Mouse (Mus musculus) liver, embryonic 14.5 days (tissue): ENCODE data around the gene Rabl6. TPM values are rescaled to one million over a fixed set of nuclear protein-coding genes. Genes with fewer than 3 reads are reported as not detected.

Experiments used
- ATAC-seq: fragments of 200-750 bp; cut with Nextera tagmentation; 2 replicates; pipeline ENCODE4 v1.8.0; 2017; ENCODE audit warnings: moderate number of reproducible peaks, mild to moderate bottlenecking, moderate library complexity; ENCODE audit not compliant: insufficient read depth
- DNase-seq, 3 experiments: peaks; one replicate each; pipeline ENCODE4 v3.0.0-alpha.2; 2012 to 2013; ENCODE audit warnings: low read depth in 3 of 3, low spot score in 3 of 3
- H3K27ac ChIP-seq: fragments of 300-500 bp; sonication (generic); 2 replicates; pipeline ENCODE4 v1.5.1; 2014; ENCODE audit warnings: moderate library complexity, mild to moderate bottlenecking, control low read depth, inconsistent platforms
- H3K27me3 ChIP-seq: fragments of 300-500 bp; sonication (generic); 2 replicates; pipeline ENCODE4 v1.6.1; 2014; ENCODE audit warnings: mild to moderate bottlenecking, low read length, moderate library complexity; ENCODE audit not compliant: control insufficient read depth, insufficient read depth
- H3K36me3 ChIP-seq: fragments of 300-500 bp; sonication (generic); replicated peaks from 2 replicates; pipeline ENCODE4 v1.6.1; 2014; ENCODE audit warnings: low read depth; ENCODE audit not compliant: control insufficient read depth, insufficient read depth
- H3K4me1 ChIP-seq, 2 experiments: fragments of 200-500 bp in 1 of 2; fragments of 300-500 bp in 1 of 2; sonication (generic) in 1 of 2; replicated peaks; 2 replicates each; pipeline ENCODE4 v1.6.1; 2012 to 2014; ENCODE audit warnings: antibody characterized with exemption in 1 of 2, inconsistent platforms in 1 of 2, low read length in 1 of 2; ENCODE audit not compliant: control insufficient read depth in 2 of 2, insufficient read depth in 2 of 2
- H3K4me2 ChIP-seq: fragments of 300-500 bp; sonication (generic); 2 replicates; pipeline ENCODE4 v1.6.1; 2014; ENCODE audit warnings: low read depth, mild to moderate bottlenecking, control low read depth, moderate library complexity
- H3K4me3 ChIP-seq, 2 experiments: fragments of 200-500 bp in 1 of 2; fragments of 300-500 bp in 1 of 2; sonication (generic) in 1 of 2; 2 replicates each; pipeline ENCODE4 v1.5.1; 2012 to 2014; ENCODE audit warnings: low read depth in 2 of 2, low read length in 2 of 2, mild to moderate bottlenecking in 2 of 2, control low read depth in 1 of 2, inconsistent platforms in 1 of 2, moderate library complexity in 1 of 2; ENCODE audit not compliant: insufficient read depth in 1 of 2
- H3K9ac ChIP-seq: fragments of 300-500 bp; sonication (generic); replicated peaks from 2 replicates; pipeline ENCODE4 v1.6.1; 2014; ENCODE audit warnings: mild to moderate bottlenecking, control low read depth, moderate library complexity
- H3K9me3 ChIP-seq: fragments of 300-500 bp; sonication (generic); 2 replicates; pipeline ENCODE4 v1.6.1; 2016; ENCODE audit warnings: low read length, mixed read lengths; ENCODE audit not compliant: control insufficient read depth
- CTCF ChIP-seq: IDR thresholded peaks from 2 replicates; pipeline ENCODE4 v1.5.1; 2016; ENCODE audit warnings: antibody characterized with exemption, low read depth, control low read depth
- EP300 ChIP-seq: IDR thresholded peaks from 2 replicates; pipeline ENCODE4 v1.6.1; 2016; ENCODE audit warnings: antibody characterized with exemption, low read depth
- WGBS: fragments of 180-500 bp; shearing (Covaris S2); extraction: QIAGEN DNeasy Blood & Tissue Kit; methylation state at CpG from one replicate; pipeline ENCODE4 v1.1.7; 2014; ENCODE audit not compliant: insufficient replicate concordance; 5-methylcytosine and 5-hydroxymethylcytosine counted together
- polyA plus RNA-seq, 2 experiments: library from polyadenylated mRNA; depleted of rRNA in 1 of 2; stranded (reverse) in 1 of 2; unstranded in 1 of 2; fragments of >200 nt; fragmentation: Nextera tagmentation in 1 of 2; extraction: Ambion mirVana in 1 of 2; gene quantifications; 2 replicates each; pipeline versions ENCODE4 v1.2.1 to v1.2.3; 2012 to 2014

Rabl6 gene
- polyA plus RNA-seq, 2 experiments = 18.6 to 21.5 TPM

- Histone ChIP-seq H3K9ac (no peak overlapping the region), H3K4me3 (no peak overlapping the region), H3K36me3 (peaks cover 15% of the 10 kb centered on the region), H3K27ac (no peak overlapping the region), H3K4me1 (peaks cover 0 to 6% of the 10 kb centered on the region in 2 experiments; a peak in 1 of 4 replicates), H3K4me2 (no peak overlapping the region), H3K27me3 (no peaks in the 10 kb centered on the region), H3K9me3 (no peaks in the 10 kb centered on the region)
- no peak for DNase-seq
- 86% methylated on average over 4 of the region's 4 CpGs for WGBS
- no peak for TF ChIP-seq EP300
- TF ChIP-seq CTCF = no peak
- no peak for ATAC-seq
Observed at GRCm38 (mm10) chr2:25540541-25540948, 67.8 kb downstream of the Rabl6 start.

DNA sequence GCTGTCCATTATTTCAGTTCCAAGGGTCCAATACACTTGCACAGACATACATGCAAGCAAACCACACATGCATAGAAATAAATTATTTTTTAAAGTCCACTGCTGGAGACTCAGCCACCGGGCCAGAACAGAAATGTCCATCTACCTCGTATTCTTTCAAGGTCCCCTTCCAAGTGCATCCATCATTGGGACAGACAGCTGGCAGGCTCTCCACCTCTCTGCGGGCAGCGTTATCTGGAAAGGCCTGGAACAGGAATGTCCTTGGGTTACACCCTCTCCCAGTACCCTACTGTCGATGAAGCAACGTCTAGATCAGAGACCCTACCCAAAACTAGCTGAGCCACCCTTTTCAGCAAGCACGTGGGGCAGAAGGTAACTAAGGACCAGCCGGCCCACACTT, 71.8 kb downstream of the Rabl6 start:
- Histone ChIP-seq H3K27me3 (no peaks in the 10 kb centered on the region), H3K4me2 (no peak overlapping the region), H3K36me3 (peaks cover 14% of the 10 kb centered on the region), H3K4me1 (0 out of 4 replicates have a peak, but pooled peaks cover 0 to 2% of the 10 kb centered on the region in 2 experiments), H3K4me3 (no peak overlapping the region), H3K27ac (no peak overlapping the region), H3K9ac (no peak overlapping the region), H3K9me3 (no peaks in the 10 kb centered on the region)
- no peak for TF ChIP-seq CTCF
- no peak for TF ChIP-seq EP300
- ATAC-seq = no peak
- 88% methylated on average over 8 of the region's 8 CpGs for WGBS
- no peak for DNase-seq

DNA sequence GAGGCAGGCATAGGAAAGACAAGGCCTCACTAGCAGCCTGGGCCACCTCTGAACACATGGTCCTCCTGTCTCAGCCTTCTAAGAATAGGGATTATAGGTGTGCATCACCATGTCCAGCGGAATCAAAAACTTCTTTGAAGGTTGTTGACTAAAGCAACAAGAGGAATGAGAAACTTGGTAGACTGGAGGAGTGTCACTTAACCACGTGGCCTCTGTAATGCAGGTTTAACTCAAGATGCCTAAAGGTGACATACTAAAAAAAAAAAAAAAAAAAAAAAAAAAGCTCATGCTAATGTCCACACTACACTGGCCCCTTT, 73.5 kb downstream of the Rabl6 start:
- Histone ChIP-seq H3K4me1 (0 out of 4 replicates have a peak, but pooled peaks cover 0 to 2% of the 10 kb centered on the region in 2 experiments), H3K9ac (no peak overlapping the region), H3K4me2 (no peak overlapping the region), H3K27me3 (no peaks in the 10 kb centered on the region), H3K27ac (no peak overlapping the region), H3K36me3 (peaks cover 23% of the 10 kb centered on the region), H3K9me3 (no peaks in the 10 kb centered on the region), H3K4me3 (no peak overlapping the region)
- no peak for DNase-seq
- WGBS = 91% methylated on average over 2 of the region's 2 CpGs
- TF ChIP-seq EP300 = no peak
- TF ChIP-seq CTCF = no peak
- ATAC-seq = no peak

DNA sequence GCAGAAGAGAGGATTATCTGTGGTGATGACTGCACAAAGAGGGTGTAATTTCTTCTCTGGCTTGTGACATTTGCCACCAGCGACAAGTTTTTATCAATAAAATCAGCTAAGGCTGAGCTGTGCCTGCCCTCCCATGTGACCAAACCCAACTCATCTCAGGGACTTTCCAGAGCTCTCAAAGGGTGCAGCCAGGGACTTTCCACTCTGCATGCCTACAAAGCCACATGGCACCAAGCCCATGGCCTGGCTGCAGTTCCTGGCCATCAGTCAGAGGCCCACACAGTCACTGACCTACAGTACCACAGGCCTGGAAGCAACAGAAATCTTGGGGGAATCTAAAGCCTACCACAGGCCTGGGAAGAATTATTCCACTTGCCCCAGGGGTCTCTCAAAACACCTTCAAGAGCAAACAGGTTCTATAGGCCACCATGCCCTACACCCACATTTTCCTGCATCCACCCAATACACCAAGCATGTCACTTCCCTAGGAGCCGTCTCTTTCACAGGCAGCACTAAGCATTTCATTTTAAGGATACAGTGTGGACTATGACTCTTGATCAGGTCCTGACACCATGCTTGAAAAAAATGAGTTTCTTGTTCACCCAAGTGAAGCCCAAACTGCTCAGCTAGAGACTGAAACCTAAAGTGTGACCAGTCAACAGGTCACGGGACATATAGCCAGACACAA, 74.0 kb downstream of the Rabl6 start:
- ATAC-seq = no peak
- no peak overlapping the region for H3K4me2 ChIP-seq
- DNase-seq = peak in 1 of 3 experiments; percentile 48

DNA sequence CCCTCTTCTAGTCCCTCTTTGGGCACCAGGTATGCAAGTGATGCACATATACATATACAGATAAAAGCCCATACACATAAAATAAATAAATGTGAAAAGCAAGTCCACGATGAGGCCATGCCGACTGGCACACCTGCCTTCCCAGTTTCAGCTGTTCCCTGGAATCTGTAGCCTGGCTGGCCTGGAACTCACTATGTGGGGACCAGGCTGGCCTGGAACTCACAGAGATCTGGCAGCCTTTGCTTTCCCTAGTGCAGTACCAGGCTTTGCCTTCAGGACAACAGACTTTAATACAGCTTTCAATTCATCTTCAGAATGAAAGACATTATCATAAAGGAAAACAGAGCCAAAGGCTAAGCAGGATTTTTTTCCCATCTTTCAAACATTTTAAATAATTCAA, 74.6 kb downstream of the Rabl6 start:
- 93% methylated on average over 2 of the region's 2 CpGs for WGBS

More for the DNA sequence above, 74.0 kb downstream of the Rabl6 start:
- peaks cover 24% of the 10 kb centered on the region for H3K36me3 ChIP-seq
- no peak overlapping the region for H3K27ac ChIP-seq
- H3K9me3 ChIP-seq = no peaks in the 10 kb centered on the region
- TF ChIP-seq CTCF = no peak
- TF ChIP-seq EP300 = no peak
- H3K27me3 ChIP-seq = no peaks in the 10 kb centered on the region
- H3K4me3 ChIP-seq = no peak overlapping the region
- H3K9ac ChIP-seq = no peak overlapping the region
- H3K4me1 ChIP-seq = 0 out of 4 replicates have a peak, but pooled peaks cover 0 to 2% of the 10 kb centered on the region in 2 experiments
- 61% methylated on average over 3 of the region's 3 CpGs for WGBS

More for the DNA sequence above, 74.6 kb downstream of the Rabl6 start:
- ATAC-seq = no peak
- TF ChIP-seq CTCF (no peak), EP300 (no peak)
- DNase-seq = no peak
- Histone ChIP-seq H3K4me2 (no peak overlapping the region), H3K9ac (no peak overlapping the region), H3K4me3 (no peak overlapping the region), H3K36me3 (peaks cover 30% of the 10 kb centered on the region), H3K27me3 (no peaks in the 10 kb centered on the region), H3K9me3 (no peaks in the 10 kb centered on the region), H3K4me1 (0 out of 4 replicates have a peak, but pooled peaks cover 0 to 2% of the 10 kb centered on the region in 2 experiments), H3K27ac (no peak overlapping the region)

Other genes starting within 250 kb of the Rabl6 start
Only the 30 nearest of the 33 such genes appear.
- gene Entpd2, start 212.6 kb downstream of the Rabl6 start, polyA plus RNA-seq (2012; rRNA removed) = 0.18 and 0.30 TPM in 2 replicates
- gene Entpd2, start 212.6 kb downstream of the Rabl6 start, polyA plus RNA-seq (2014; fragmentation: Nextera tagmentation; extraction: Ambion mirVana) = 0.23 TPM in 1 of 2 replicates, not detected in the other
- gene Npdc1, start 209.2 kb downstream of the Rabl6 start, polyA plus RNA-seq (2012; rRNA removed) = 3.4 and 3.9 TPM in 2 replicates
- gene Npdc1, start 209.2 kb downstream of the Rabl6 start, polyA plus RNA-seq (2014; fragmentation: Nextera tagmentation; extraction: Ambion mirVana) = 2.4 and 2.7 TPM in 2 replicates
- 0.55 and 0.58 TPM in 2 replicates for gene Fut7, start 185.3 kb downstream of the Rabl6 start, polyA plus RNA-seq (2012; rRNA removed)
- gene Fut7, start 185.3 kb downstream of the Rabl6 start, polyA plus RNA-seq (2014; fragmentation: Nextera tagmentation; extraction: Ambion mirVana) = 0.34 and 0.90 TPM in 2 replicates
- gene Abca2, start 179.8 kb downstream of the Rabl6 start, polyA plus RNA-seq (2012; rRNA removed) = 2.4 and 2.5 TPM in 2 replicates
- gene Abca2, start 179.8 kb downstream of the Rabl6 start, polyA plus RNA-seq (2014; fragmentation: Nextera tagmentation; extraction: Ambion mirVana) = 0.91 and 1.1 TPM in 2 replicates
- gene Clic3, start 151.7 kb downstream of the Rabl6 start, polyA plus RNA-seq (2012; rRNA removed) = 0.08 and 0.32 TPM in 2 replicates
- 0.18 and 0.27 TPM in 2 replicates for gene Clic3, start 151.7 kb downstream of the Rabl6 start, polyA plus RNA-seq (2014; fragmentation: Nextera tagmentation; extraction: Ambion mirVana)
- gene Paxx, start 147.4 kb downstream of the Rabl6 start, polyA plus RNA-seq (2012; rRNA removed) = 7.9 and 9.2 TPM in 2 replicates
- gene Paxx, start 147.4 kb downstream of the Rabl6 start, polyA plus RNA-seq (2014; fragmentation: Nextera tagmentation; extraction: Ambion mirVana) = 6.3 and 7.3 TPM in 2 replicates
- gene Ptgds, start 138.5 kb downstream of the Rabl6 start, polyA plus RNA-seq (2012; rRNA removed) = 0.47 and 0.96 TPM in 2 replicates
- gene Ptgds, start 138.5 kb downstream of the Rabl6 start, polyA plus RNA-seq (2014; fragmentation: Nextera tagmentation; extraction: Ambion mirVana) = 0.17 TPM in 1 of 2 replicates, not detected in the other
- gene Lcn12, start 114.6 kb downstream of the Rabl6 start, polyA plus RNA-seq (2012; rRNA removed) = not detected in 2 replicates
- not detected in 2 replicates for gene Lcn12, start 114.6 kb downstream of the Rabl6 start, polyA plus RNA-seq (2014; fragmentation: Nextera tagmentation; extraction: Ambion mirVana)
- 6.2 and 8.1 TPM in 2 replicates for gene Fbxw5, start 107.8 kb downstream of the Rabl6 start, polyA plus RNA-seq (2012; rRNA removed)
- gene Fbxw5, start 107.8 kb downstream of the Rabl6 start, polyA plus RNA-seq (2014; fragmentation: Nextera tagmentation; extraction: Ambion mirVana) = 18.3 and 20.4 TPM in 2 replicates
- 26.7 and 31.2 TPM in 2 replicates for gene C8g, start 106.8 kb downstream of the Rabl6 start, polyA plus RNA-seq (2012; rRNA removed)
- gene C8g, start 106.8 kb downstream of the Rabl6 start, polyA plus RNA-seq (2014; fragmentation: Nextera tagmentation; extraction: Ambion mirVana) = 53.1 and 57.9 TPM in 2 replicates
- gene Traf2, start 61.6 kb downstream of the Rabl6 start, polyA plus RNA-seq (2012; rRNA removed) = 5.2 and 5.9 TPM in 2 replicates
- 12.3 and 14.4 TPM in 2 replicates for gene Traf2, start 61.6 kb downstream of the Rabl6 start, polyA plus RNA-seq (2014; fragmentation: Nextera tagmentation; extraction: Ambion mirVana)
- gene Edf1, start 50.7 kb downstream of the Rabl6 start, polyA plus RNA-seq (2012; rRNA removed) = 86.5 and 104 TPM in 2 replicates
- 192 and 203 TPM in 2 replicates for gene Edf1, start 50.7 kb downstream of the Rabl6 start, polyA plus RNA-seq (2014; fragmentation: Nextera tagmentation; extraction: Ambion mirVana)
- 1.6 and 9.7 TPM in 2 replicates for gene Mamdc4, start 33.7 kb downstream of the Rabl6 start, polyA plus RNA-seq (2012; rRNA removed)
- gene Mamdc4, start 33.7 kb downstream of the Rabl6 start, polyA plus RNA-seq (2014; fragmentation: Nextera tagmentation; extraction: Ambion mirVana) = 0.18 and 0.25 TPM in 2 replicates
- gene Phpt1, start 33.3 kb downstream of the Rabl6 start, polyA plus RNA-seq (2012; rRNA removed) = 29.5 and 31.4 TPM in 2 replicates
- 44.9 and 46.5 TPM in 2 replicates for gene Phpt1, start 33.3 kb downstream of the Rabl6 start, polyA plus RNA-seq (2014; fragmentation: Nextera tagmentation; extraction: Ambion mirVana)
- gene Ajm1, start 26.8 kb downstream of the Rabl6 start, polyA plus RNA-seq (2012; rRNA removed) = 0.07 and 0.11 TPM in 2 replicates
- not detected in 2 replicates for gene Ajm1, start 26.8 kb downstream of the Rabl6 start, polyA plus RNA-seq (2014; fragmentation: Nextera tagmentation; extraction: Ambion mirVana)
- not detected in 2 replicates for gene Ccdc183, start 9.2 kb upstream of the Rabl6 start, polyA plus RNA-seq (2012; rRNA removed)
- gene Ccdc183, start 9.2 kb upstream of the Rabl6 start, polyA plus RNA-seq (2014; fragmentation: Nextera tagmentation; extraction: Ambion mirVana) = 0.08 TPM in 1 of 2 replicates, not detected in the other
- 5.9 and 9.8 TPM in 2 replicates for gene Tmem141, start 13.5 kb upstream of the Rabl6 start, polyA plus RNA-seq (2012; rRNA removed)
- 9.3 and 9.4 TPM in 2 replicates for gene Tmem141, start 13.5 kb upstream of the Rabl6 start, polyA plus RNA-seq (2014; fragmentation: Nextera tagmentation; extraction: Ambion mirVana)
- 23.4 and 27.6 TPM in 2 replicates for gene Fcna, start 19.5 kb upstream of the Rabl6 start, polyA plus RNA-seq (2012; rRNA removed)
- gene Fcna, start 19.5 kb upstream of the Rabl6 start, polyA plus RNA-seq (2014; fragmentation: Nextera tagmentation; extraction: Ambion mirVana) = 41.5 and 47.1 TPM in 2 replicates
- gene Lcn8, start 44.6 kb upstream of the Rabl6 start, polyA plus RNA-seq (2012; rRNA removed) = not detected in 2 replicates
- not detected in 2 replicates for gene Lcn8, start 44.6 kb upstream of the Rabl6 start, polyA plus RNA-seq (2014; fragmentation: Nextera tagmentation; extraction: Ambion mirVana)
- not detected in 2 replicates for gene Lcn5, start 49.4 kb upstream of the Rabl6 start, polyA plus RNA-seq (2012; rRNA removed)
- gene Lcn5, start 49.4 kb upstream of the Rabl6 start, polyA plus RNA-seq (2014; fragmentation: Nextera tagmentation; extraction: Ambion mirVana) = not detected in 2 replicates
- gene Lcn6, start 68.3 kb upstream of the Rabl6 start, polyA plus RNA-seq (2012; rRNA removed) = not detected in 2 replicates
- gene Lcn6, start 68.3 kb upstream of the Rabl6 start, polyA plus RNA-seq (2014; fragmentation: Nextera tagmentation; extraction: Ambion mirVana) = not detected in 2 replicates
- gene Lcn10, start 74.2 kb upstream of the Rabl6 start, polyA plus RNA-seq (2012; rRNA removed) = not detected in 2 replicates
- gene Lcn10, start 74.2 kb upstream of the Rabl6 start, polyA plus RNA-seq (2014; fragmentation: Nextera tagmentation; extraction: Ambion mirVana) = not detected in 2 replicates
- gene Obp2a, start 91.5 kb upstream of the Rabl6 start, polyA plus RNA-seq (2012; rRNA removed) = not detected in 2 replicates
- not detected in 2 replicates for gene Obp2a, start 91.5 kb upstream of the Rabl6 start, polyA plus RNA-seq (2014; fragmentation: Nextera tagmentation; extraction: Ambion mirVana)
- 3.9 and 5.9 TPM in 2 replicates for gene Bmyc, start 98.2 kb upstream of the Rabl6 start, polyA plus RNA-seq (2012; rRNA removed)
- gene Bmyc, start 98.2 kb upstream of the Rabl6 start, polyA plus RNA-seq (2014; fragmentation: Nextera tagmentation; extraction: Ambion mirVana) = 7.3 and 7.4 TPM in 2 replicates
- not detected in 2 replicates for gene Obp2b, start 128.5 kb upstream of the Rabl6 start, polyA plus RNA-seq (2012; rRNA removed)
- not detected in 2 replicates for gene Obp2b, start 128.5 kb upstream of the Rabl6 start, polyA plus RNA-seq (2014; fragmentation: Nextera tagmentation; extraction: Ambion mirVana)
- gene Lcn3, start 157.0 kb upstream of the Rabl6 start, polyA plus RNA-seq (2012; rRNA removed) = not detected in 2 replicates
- gene Lcn3, start 157.0 kb upstream of the Rabl6 start, polyA plus RNA-seq (2014; fragmentation: Nextera tagmentation; extraction: Ambion mirVana) = not detected in 2 replicates
- not detected in 2 replicates for gene Lcn11, start 168.5 kb upstream of the Rabl6 start, polyA plus RNA-seq (2012; rRNA removed)
- not detected in 2 replicates for gene Lcn11, start 168.5 kb upstream of the Rabl6 start, polyA plus RNA-seq (2014; fragmentation: Nextera tagmentation; extraction: Ambion mirVana)
- not detected in 2 replicates for gene Gm13539, start 173.7 kb upstream of the Rabl6 start, polyA plus RNA-seq (2012; rRNA removed)
- not detected in 2 replicates for gene Gm13539, start 173.7 kb upstream of the Rabl6 start, polyA plus RNA-seq (2014; fragmentation: Nextera tagmentation; extraction: Ambion mirVana)
- not detected in 2 replicates for gene Glt6d1, start 207.3 kb upstream of the Rabl6 start, polyA plus RNA-seq (2012; rRNA removed)
- gene Glt6d1, start 207.3 kb upstream of the Rabl6 start, polyA plus RNA-seq (2014; fragmentation: Nextera tagmentation; extraction: Ambion mirVana) = not detected in 2 replicates
- gene Lcn9, start 214.6 kb upstream of the Rabl6 start, polyA plus RNA-seq (2012; rRNA removed) = not detected in 2 replicates
- gene Lcn9, start 214.6 kb upstream of the Rabl6 start, polyA plus RNA-seq (2014; fragmentation: Nextera tagmentation; extraction: Ambion mirVana) = not detected in 2 replicates